Mouse (Mus musculus): Measurements from ENCODE around the gene Brk1. TPM values are rescaled to one million over a fixed set of nuclear protein-coding genes. Genes with fewer than 3 reads are reported as not detected.

Gene Brk1
- 206 and 211 TPM in 2 replicates for polyA plus RNA-seq (2015; fragmentation: Nextera tagmentation; extraction: Ambion mirVana)

GRCm38 (mm10) chr6:113604432-113605223 lies at the start of gene Brk1:
Gene Brk1 (plus strand): TSS chr6:113604772.
- H3K27me3 ChIP-seq = no peaks in the 10 kb centered on the region
- peaks cover 16% of the 10 kb centered on the region; the same call in 1 of the 2 replicates for H3K36me3 ChIP-seq
- H3K4me1 ChIP-seq = peaks cover 25% of the 10 kb centered on the region
- peak within 1 kb of the TSS; percentile 90 for H3K27ac ChIP-seq
- H3K4me3 ChIP-seq (replicated peaks) = peak within 1 kb of the TSS; percentile 96
- no peaks in the 10 kb centered on the region for H3K9me3 ChIP-seq (replicated peaks)
- under 1% methylated on average over 58 of the region's 65 CpGs for WGBS
- H3K4me2 ChIP-seq = peak within 1 kb of the TSS; percentile 74
- peak; percentile 93 for ATAC-seq (replicated peaks; ENCODE audit: low FRiP score)
- peak within 1 kb of the TSS; percentile 91 for H3K9ac ChIP-seq

GRCm38 (mm10) chr6:113559736-113560135 lies 44.8 kb upstream of the Brk1 start:
- 88% methylated on average over 6 of the region's 6 CpGs for WGBS
- Histone ChIP-seq H3K9me3 (replicated peaks) (no peaks in the 10 kb centered on the region), H3K4me3 (replicated peaks) (no peak overlapping the region), H3K27me3 (no peaks in the 10 kb centered on the region), H3K9ac (no peak overlapping the region), H3K36me3 (peaks cover 38% of the 10 kb centered on the region), H3K4me1 (no peaks in the 10 kb centered on the region), H3K4me2 (no peak overlapping the region), H3K27ac (no peak overlapping the region)
- no peak for ATAC-seq (replicated peaks; ENCODE audit: low FRiP score)

GRCm38 (mm10) chr6:113564557-113564956 lies 40.0 kb upstream of the Brk1 start:
- Histone ChIP-seq H3K9me3 (replicated peaks) (no peaks in the 10 kb centered on the region), H3K4me2 (no peak overlapping the region), H3K9ac (no peak overlapping the region), H3K4me3 (replicated peaks) (no peak overlapping the region), H3K36me3 (peaks cover 59% of the 10 kb centered on the region), H3K27ac (no peak overlapping the region), H3K27me3 (no peaks in the 10 kb centered on the region), H3K4me1 (no peaks in the 10 kb centered on the region)
- 77% methylated on average over 1 of the region's 1 CpGs for WGBS
- no peak for ATAC-seq (replicated peaks; ENCODE audit: low FRiP score)

- Histone ChIP-seq H3K27me3 (no peaks in the 10 kb centered on the region), H3K9ac (no peak overlapping the region), H3K27ac (no peak overlapping the region), H3K9me3 (replicated peaks) (no peaks in the 10 kb centered on the region), H3K4me3 (replicated peaks) (no peak overlapping the region), H3K4me2 (no peak overlapping the region), H3K4me1 (no peaks in the 10 kb centered on the region), H3K36me3 (peaks cover 64% of the 10 kb centered on the region)
- WGBS = 95% methylated on average over 6 of the region's 6 CpGs
- ATAC-seq (replicated peaks; ENCODE audit: low FRiP score) = no peak
Observed at GRCm38 (mm10) chr6:113576044-113576443, 28.5 kb upstream of the Brk1 start.

GRCm38 (mm10) chr6:113579306-113579705 lies 25.3 kb upstream of the Brk1 start:
- Histone ChIP-seq H3K4me2 (no peak overlapping the region), H3K36me3 (peaks cover 50% of the 10 kb centered on the region), H3K4me3 (replicated peaks) (no peak overlapping the region), H3K27me3 (no peaks in the 10 kb centered on the region), H3K27ac (no peak overlapping the region), H3K9me3 (replicated peaks) (no peaks in the 10 kb centered on the region), H3K4me1 (no peaks in the 10 kb centered on the region), H3K9ac (no peak overlapping the region)
- no peak for ATAC-seq (replicated peaks; ENCODE audit: low FRiP score)
- 94% methylated on average over 3 of the region's 3 CpGs for WGBS

- H3K4me2 ChIP-seq = no peak overlapping the region
- no peaks in the 10 kb centered on the region for H3K27me3 ChIP-seq
- H3K9ac ChIP-seq = no peak overlapping the region
- WGBS = 90% methylated on average over 4 of the region's 4 CpGs
- H3K36me3 ChIP-seq = peaks cover 29% of the 10 kb centered on the region
- no peaks in the 10 kb centered on the region for H3K9me3 ChIP-seq (replicated peaks)
- ATAC-seq (replicated peaks; ENCODE audit: low FRiP score) = no peak
- no peaks in the 10 kb centered on the region for H3K4me1 ChIP-seq
- H3K4me3 ChIP-seq (replicated peaks) = no peak overlapping the region
- no peak overlapping the region for H3K27ac ChIP-seq
Observed at GRCm38 (mm10) chr6:113583023-113583422, 21.5 kb upstream of the Brk1 start.

GRCm38 (mm10) chr6:113585065-113585464 lies 19.5 kb upstream of the Brk1 start:
- 89% methylated on average over 5 of the region's 5 CpGs for WGBS
- Histone ChIP-seq H3K9me3 (replicated peaks) (no peaks in the 10 kb centered on the region), H3K4me3 (replicated peaks) (no peak overlapping the region), H3K36me3 (peaks cover 34% of the 10 kb centered on the region), H3K9ac (no peak overlapping the region), H3K27me3 (no peaks in the 10 kb centered on the region), H3K27ac (no peak overlapping the region), H3K4me2 (no peak overlapping the region), H3K4me1 (no peaks in the 10 kb centered on the region)
- ATAC-seq (replicated peaks; ENCODE audit: low FRiP score) = no peak

GRCm38 (mm10) chr6:113586466-113587183 lies 17.9 kb upstream of the Brk1 start:
- 71% methylated on average over 5 of the region's 5 CpGs for WGBS
- H3K9me3 ChIP-seq (replicated peaks) = no peaks in the 10 kb centered on the region
- no peak overlapping the region for H3K4me2 ChIP-seq
- H3K36me3 ChIP-seq = peaks cover 20% of the 10 kb centered on the region
- H3K27me3 ChIP-seq = no peaks in the 10 kb centered on the region
- no peak overlapping the region for H3K27ac ChIP-seq
- ATAC-seq (replicated peaks; ENCODE audit: low FRiP score) = no peak
- H3K4me1 ChIP-seq = no peaks in the 10 kb centered on the region
- H3K4me3 ChIP-seq (replicated peaks) = no peak overlapping the region
- H3K9ac ChIP-seq = no peak overlapping the region

- Histone ChIP-seq H3K9ac (no peak overlapping the region), H3K4me3 (replicated peaks) (no peak overlapping the region), H3K27me3 (no peaks in the 10 kb centered on the region), H3K9me3 (replicated peaks) (no peaks in the 10 kb centered on the region), H3K4me2 (no peak overlapping the region), H3K27ac (no peak overlapping the region), H3K4me1 (no peaks in the 10 kb centered on the region), H3K36me3 (peaks cover 13% of the 10 kb centered on the region)
- 94% methylated on average over 2 of the region's 2 CpGs for WGBS
- ATAC-seq (replicated peaks; ENCODE audit: low FRiP score) = no peak
Observed at GRCm38 (mm10) chr6:113592637-113593036, 11.9 kb upstream of the Brk1 start.

GRCm38 (mm10) chr6:113597945-113598344 lies 6.6 kb upstream of the Brk1 start:
- no peak for ATAC-seq (replicated peaks; ENCODE audit: low FRiP score)
- no peak overlapping the region for H3K9ac ChIP-seq
- H3K4me2 ChIP-seq = no peak overlapping the region
- no peaks in the 10 kb centered on the region for H3K27me3 ChIP-seq
- H3K27ac ChIP-seq = no peak overlapping the region
- H3K4me1 ChIP-seq = peaks cover 6% of the 10 kb centered on the region
- H3K4me3 ChIP-seq (replicated peaks) = no peak overlapping the region
- WGBS = 93% methylated on average over 4 of the region's 4 CpGs
- H3K9me3 ChIP-seq (replicated peaks) = no peaks in the 10 kb centered on the region
- H3K36me3 ChIP-seq = peaks cover 9% of the 10 kb centered on the region; the same call in 1 of the 2 replicates

GRCm38 (mm10) chr6:113599833-113600232 lies 4.7 kb upstream of the Brk1 start:
- WGBS = 69% methylated on average over 5 of the region's 5 CpGs
- no peak for ATAC-seq (replicated peaks; ENCODE audit: low FRiP score)

GRCm38 (mm10) chr6:113600543-113601139 lies 3.9 kb upstream of the Brk1 start, which contains the start of gene Fancd2os:
Gene Fancd2os (minus strand): TSS chr6:113600715.
- Histone ChIP-seq H3K27me3 (no peaks in the 10 kb centered on the region), H3K9me3 (replicated peaks) (no peaks in the 10 kb centered on the region), H3K4me2 (0 out of 2 replicates have a peak within 1 kb of the TSS, but pooled peaks have one; percentile 9), H3K9ac (0 out of 2 replicates have a peak within 1 kb of the TSS, but pooled peaks have one; percentile 7), H3K36me3 (0 out of 2 replicates have a peak, but pooled peaks cover 5% of the 10 kb centered on the region), H3K4me1 (peaks cover 13% of the 10 kb centered on the region), H3K27ac (0 out of 2 replicates have a peak within 1 kb of the TSS, but pooled peaks have one; percentile 3), H3K4me3 (replicated peaks) (no peak within 1 kb of the TSS)
- ATAC-seq (replicated peaks; ENCODE audit: low FRiP score) = no peak; the same call in 1 of the 2 replicates
- WGBS = 47% methylated on average over 23 of the region's 23 CpGs

More at GRCm38 (mm10) chr6:113599833-113600232, 4.7 kb upstream of the Brk1 start:
- 0 out of 2 replicates have a peak, but pooled peaks cover 5% of the 10 kb centered on the region for H3K36me3 ChIP-seq
- no peak overlapping the region for H3K4me2 ChIP-seq
- no peaks in the 10 kb centered on the region for H3K9me3 ChIP-seq (replicated peaks)
- H3K9ac ChIP-seq = no peak overlapping the region
- H3K4me1 ChIP-seq = peaks cover 9% of the 10 kb centered on the region
- no peak overlapping the region for H3K27ac ChIP-seq
- no peaks in the 10 kb centered on the region for H3K27me3 ChIP-seq
- H3K4me3 ChIP-seq (replicated peaks) = no peak overlapping the region

Measured in kidney, embryonic 15.5 days (tissue).